In the genomic region with DNA sequence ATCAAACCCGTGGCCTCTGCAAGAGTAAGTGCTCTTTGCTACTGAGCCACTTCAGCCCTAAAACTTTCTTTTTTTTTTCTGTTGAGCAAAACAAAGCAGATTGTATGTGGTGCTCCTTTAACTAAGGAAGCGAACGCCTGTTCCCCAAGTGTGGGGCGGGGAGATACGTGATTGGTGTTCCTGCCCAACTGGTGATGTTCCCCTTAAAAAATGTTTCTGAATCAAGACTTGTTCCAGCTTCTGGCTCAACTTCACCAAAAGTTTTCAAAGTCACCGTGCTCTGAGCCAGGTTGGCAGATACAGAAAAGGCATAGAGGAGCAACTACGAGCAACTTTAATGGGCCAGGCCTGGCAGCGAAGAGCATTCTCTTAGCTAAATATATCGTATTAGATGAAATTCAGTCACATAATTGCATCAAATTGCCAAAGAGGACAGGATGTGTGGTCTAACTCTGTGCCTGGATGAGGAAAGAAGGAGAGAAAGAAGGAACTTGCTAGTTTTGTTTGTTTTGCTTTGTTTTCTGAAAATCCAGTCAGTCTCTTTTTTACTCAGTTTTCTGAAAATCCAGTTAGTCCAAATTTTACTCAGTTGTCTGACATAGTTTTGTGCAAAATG, we compare ENCODE assay signal across 16 mouse cellular contexts. TPM values are rescaled to one million over a fixed set of nuclear protein-coding genes. Genes with fewer than 3 reads are reported as not detected.
DNase-seq lines count a peak whose midpoint lies in the region; ATAC-seq and TF ChIP-seq lines count a peak whose summit lies in the region.
"Had no signal": no experiment of that assay in that cellular context is flagged by ENCODE, and none has a peak within 500 bp of the region (broad histone marks: within the 10 kb centered on the region; RNA-seq: fewer than 3 reads in every experiment).

No protein-coding gene starts in this region.

- H3K27me3 ChIP-seq in embryonic facial prominence, embryonic 14.5 days (replicated peaks; ENCODE audit: control insufficient read depth, insufficient read depth, low read length), result no peaks in the 10 kb centered on the region
- H3K27me3 ChIP-seq: CH12.LX; neural tube, embryonic 12.5 days; stomach, embryonic 15.5 days had no signal

- DNase-seq in heart, postnatal 10 days, result peak; percentile 14 to 20
- DNase-seq in heart, postnatal 4 days, result no peak
- DNase-seq in brain, embryonic 14.5 days (ENCODE audit: low read depth), result peak; percentile 24
- peak; percentile 23 for DNase-seq in embryonic facial prominence, embryonic 14.5 days (ENCODE audit: low spot score)
- no peak for DNase-seq in MN1 (ENCODE audit: low spot score)
- DNase-seq in spleen, postnatal 10 days (ENCODE audit: low spot score in 2 of 2), result no peak
- DNase-seq: cerebellum, adult 2 months; kidney, adult 18-20 months; kidney, postnatal 36 days; liver had no signal

- no peak overlapping the region for H3K4me2 ChIP-seq in embryonic facial prominence, embryonic 14.5 days (ENCODE audit: low read depth, low read length)
- H3K4me2 ChIP-seq: neural tube, embryonic 12.5 days; stomach, embryonic 15.5 days had no signal

- H3K4me1 ChIP-seq in embryonic facial prominence, embryonic 14.5 days (ENCODE audit: control insufficient read depth, insufficient read depth, low read length), result no peaks in the 10 kb centered on the region
- H3K4me1 ChIP-seq: neural tube, embryonic 12.5 days; stomach, embryonic 15.5 days had no signal

- ATAC-seq in embryonic facial prominence, embryonic 14.5 days (ENCODE audit: low read depth), result no peak
- ATAC-seq in megakaryocyte, adult 5-6 weeks (ENCODE audit: poor library complexity, severe bottlenecking), result peak; percentile 84
- ATAC-seq: forebrain, embryonic 14.5 days; hindbrain, postnatal 0 days had no signal

- H3K9me3 ChIP-seq in embryonic facial prominence, embryonic 14.5 days (ENCODE audit: control insufficient read depth, low read length), result no peaks in the 10 kb centered on the region
- H3K9me3 ChIP-seq: neural tube, embryonic 12.5 days; stomach, embryonic 15.5 days had no signal

- H3K36me3 ChIP-seq in embryonic facial prominence, embryonic 14.5 days (ENCODE audit: control insufficient read depth, insufficient read depth, low read length), result no peaks in the 10 kb centered on the region
- H3K36me3 ChIP-seq: neural tube, embryonic 12.5 days; stomach, embryonic 15.5 days had no signal

- intact Hi-C loops in heart, postnatal 10 days (cut with DNase I), result no loop called here

- no peak overlapping the region for H3K4me3 ChIP-seq in embryonic facial prominence, embryonic 14.5 days (ENCODE audit: low read depth, low read length)
- H3K4me3 ChIP-seq: neural tube, embryonic 12.5 days; stomach, embryonic 15.5 days had no signal

- H3K27ac ChIP-seq in embryonic facial prominence, embryonic 14.5 days (replicated peaks; ENCODE audit: low read depth, low read length), result no peak overlapping the region
- H3K27ac ChIP-seq: hindbrain, postnatal 0 days; neural tube, embryonic 12.5 days; stomach, embryonic 15.5 days had no signal

- no peak for TF ChIP-seq POLR2A in brain, embryonic 14.5 days (IDR thresholded peaks at IDR 0.05; ENCODE audit: borderline replicate concordance, extremely low read depth, insufficient read depth, insufficient read length, poor library complexity, severe bottlenecking)

- TF ChIP-seq CTCF in brain, embryonic 14.5 days (IDR thresholded peaks at IDR 0.05; ENCODE audit: borderline replicate concordance, extremely low read depth, insufficient read depth, insufficient read length), result no peak

- no peak overlapping the region for H3K9ac ChIP-seq in embryonic facial prominence, embryonic 14.5 days (ENCODE audit: low read depth, low read length)
- H3K9ac ChIP-seq: neural tube, embryonic 12.5 days; stomach, embryonic 15.5 days had no signal

- 79% methylated on average over 9 of the region's 9 CpGs for WGBS in embryonic facial prominence, embryonic 14.5 days

RNA-seq across cellular contexts. Expression of gene Ndufs4, which starts 17.1 kb away (rescaled TPM):
- total RNA-seq in heart, postnatal 10 days (2021), result 100 to 1,000 TPM; 480 to 483 TPM
- 100 to 1,000 TPM; 365 to 413 TPM for total RNA-seq in heart, postnatal 4 days (2021)
- polyA plus RNA-seq in brain, embryonic 14.5 days (2012; rRNA removed), result 90.4 and 103 TPM in 2 replicates
- 285 and 303 TPM in 2 replicates for polyA plus RNA-seq in embryonic facial prominence, embryonic 14.5 days (2014; fragmentation: Nextera tagmentation; extraction: Ambion mirVana)
- 189 and 197 TPM in 2 replicates for total RNA-seq in megakaryocyte, adult 5-6 weeks (2015)
- total RNA-seq in megakaryocyte, adult 5-6 weeks (2017), result 139 and 187 TPM in 2 replicates

RNA-seq across cellular contexts. Expression of gene Fst, which starts 53.5 kb away (rescaled TPM):
- 1 to 10 TPM; 1.0 to 1.2 TPM for total RNA-seq in heart, postnatal 10 days (2021)
- total RNA-seq in heart, postnatal 4 days (2021), result under 1 TPM; 0.74 to 0.88 TPM
- 6.8 and 7.6 TPM in 2 replicates for polyA plus RNA-seq in brain, embryonic 14.5 days (2012; rRNA removed)
- polyA plus RNA-seq in embryonic facial prominence, embryonic 14.5 days (2014; fragmentation: Nextera tagmentation; extraction: Ambion mirVana), result 47.2 and 57.5 TPM in 2 replicates
- 0.91 and 1.5 TPM in 2 replicates for total RNA-seq in megakaryocyte, adult 5-6 weeks (2015)
- total RNA-seq in megakaryocyte, adult 5-6 weeks (2017), result 0.18 and 0.89 TPM in 2 replicates
- total RNA-seq: CH12.LX had no signal

Comparison
In these comparisons a context has a peak if more than half of its experiments do, and no peak if none do; other contexts are left out.
1. DNase-seq: peak in heart, postnatal 10 days (2 of 2), brain, embryonic 14.5 days (single experiment) and embryonic facial prominence, embryonic 14.5 days (single experiment); none in heart, postnatal 4 days (single experiment), MN1 (single experiment) and spleen, postnatal 10 days (0 of 2).